Mouse (Mus musculus) brain, embryonic 14.5 days (tissue): ENCODE data around the gene Sgms1. TPM values are rescaled to one million over a fixed set of nuclear protein-coding genes. Genes with fewer than 3 reads are reported as not detected.
A peak's percentile ranks its signal among the peaks of the same experiment; 100 is the strongest.

Experiments used
- DNase-seq: peaks from one replicate; pipeline ENCODE4 v3.0.0-alpha.2; 2011; ENCODE audit warnings: low read depth
- CTCF ChIP-seq: fragments of 200-500 bp; IDR thresholded peaks from 2 replicates; pipeline ENCODE4 v1.5.1; 2012; ENCODE audit warnings: inconsistent platforms, mild to moderate bottlenecking, moderate library complexity, borderline replicate concordance; ENCODE audit not compliant: insufficient read depth, insufficient read length; ENCODE audit errors: extremely low read depth
- POLR2A ChIP-seq: fragments of 200-500 bp; IDR thresholded peaks from 2 replicates; pipeline ENCODE4 v1.6.1; 2012; ENCODE audit warnings: mild to moderate bottlenecking, inconsistent platforms, borderline replicate concordance; ENCODE audit not compliant: poor library complexity, insufficient read depth, insufficient read length, severe bottlenecking; ENCODE audit errors: extremely low read depth
- polyA plus RNA-seq: library from polyadenylated mRNA; depleted of rRNA; stranded (reverse); fragments of >200 nt; gene quantifications from 2 replicates; pipeline ENCODE4 v1.2.3, GENCODE M21; 2012

Gene Sgms1
- polyA plus RNA-seq, 1 experiment: 13.6 TPM

- DNase-seq: no peak
- TF ChIP-seq CTCF (peak; percentile 52; the same call in 1 of the 2 replicates), POLR2A (no peak)
These were observed 262.2 kb downstream of the Sgms1 start for GRCm38 (mm10) chr19:32127180-32127850.

- no peak for DNase-seq
These were observed 265.4 kb downstream of the Sgms1 start for GRCm38 (mm10) chr19:32124155-32124554.

GRCm38 (mm10) chr19:32123196-32123595 is 266.3 kb downstream of the Sgms1 start:
- TF ChIP-seq POLR2A (no peak), CTCF (no peak)
- peak; percentile 36 for DNase-seq

More at GRCm38 (mm10) chr19:32124155-32124554, 265.4 kb downstream of the Sgms1 start:
- TF ChIP-seq CTCF (no peak), POLR2A (no peak)

- DNase-seq: no peak
- TF ChIP-seq POLR2A (no peak), CTCF (no peak)
These were observed 268.7 kb downstream of the Sgms1 start for GRCm38 (mm10) chr19:32120798-32121197.

- DNase-seq: no peak
- no peak for TF ChIP-seq POLR2A
- no peak for TF ChIP-seq CTCF
These were observed 269.8 kb downstream of the Sgms1 start for GRCm38 (mm10) chr19:32119666-32120065.

GRCm38 (mm10) chr19:32118496-32118895 is 271.0 kb downstream of the Sgms1 start:
- DNase-seq: no peak
- TF ChIP-seq CTCF: no peak
- no peak for TF ChIP-seq POLR2A

GRCm38 (mm10) chr19:32117484-32118018 is 272.0 kb downstream of the Sgms1 start:
- TF ChIP-seq CTCF (no peak), POLR2A (no peak)
- DNase-seq: no peak

- no peak for DNase-seq
- no peak for TF ChIP-seq POLR2A
- no peak for TF ChIP-seq CTCF
These were observed 277.4 kb downstream of the Sgms1 start for GRCm38 (mm10) chr19:32111866-32112790.

GRCm38 (mm10) chr19:32107771-32108306 is 281.7 kb downstream of the Sgms1 start, which contains the start of gene Asah2:
Gene Asah2 (minus strand): TSS chr19:32108211.
- 0 out of 2 replicates have a peak, but pooled peaks have one; percentile 9 for TF ChIP-seq CTCF
- peak; percentile 29; the same call in 1 of the 2 replicates for TF ChIP-seq POLR2A
- DNase-seq: peak; percentile 87

- TF ChIP-seq CTCF (no peak), POLR2A (no peak)
- no peak for DNase-seq
These were observed 282.8 kb downstream of the Sgms1 start for GRCm38 (mm10) chr19:32106750-32107149.

GRCm38 (mm10) chr19:32104217-32104616 is 285.3 kb downstream of the Sgms1 start:
- TF ChIP-seq POLR2A: no peak
- TF ChIP-seq CTCF: no peak

More at GRCm38 (mm10) chr19:32104217-32104616, 285.3 kb downstream of the Sgms1 start:
- DNase-seq: no peak
